Comparison of ENCODE assay signal across 28 mouse cellular contexts in genomic region chr3:22304145-22304544, GRCm38 (mm10).
DNase-seq lines count a peak whose midpoint lies in the region; ATAC-seq lines count a peak whose summit lies in the region.
"Had no signal": no experiment of that assay in that cellular context is flagged by ENCODE, and none has a peak within 500 bp of the region (broad histone marks: within the 10 kb centered on the region; RNA-seq: fewer than 3 reads in every experiment).

No protein-coding gene starts in this region.

- ATAC-seq in hindbrain, embryonic 16.5 days: 0 out of 2 replicates have a peak, but pooled peaks have one; percentile 35
- no peak for ATAC-seq in hindbrain, embryonic 13.5 days (ENCODE audit: low FRiP score)
- ATAC-seq in midbrain, embryonic 16.5 days: peak; percentile 38; the same call in 1 of the 2 replicates
- ATAC-seq: forebrain, embryonic 13.5 days; lung, postnatal 0 days had no signal

- no peak overlapping the region for H3K9ac ChIP-seq in hindbrain, embryonic 16.5 days (ENCODE audit: low read depth, low read length)
- no peak overlapping the region for H3K9ac ChIP-seq in hindbrain, embryonic 13.5 days
- no peak overlapping the region for H3K9ac ChIP-seq in midbrain, embryonic 16.5 days (ENCODE audit: low read depth, low read length)
- H3K9ac ChIP-seq: forebrain, embryonic 13.5 days; heart, embryonic 13.5 days; limb, embryonic 15.5 days; liver, embryonic 13.5 days; neural tube, embryonic 15.5 days had no signal

- WGBS in hindbrain, embryonic 16.5 days: 19% methylated on average over 1 of the region's 1 CpGs
- 19% methylated on average over 1 of the region's 1 CpGs for WGBS in hindbrain, embryonic 13.5 days
- 7% methylated on average over 1 of the region's 1 CpGs for WGBS in midbrain, embryonic 16.5 days
- 50% methylated on average over 1 of the region's 1 CpGs for WGBS in midbrain, embryonic 10.5 days

- H3K27me3 ChIP-seq in hindbrain, embryonic 16.5 days (replicated peaks; ENCODE audit: control insufficient read depth, insufficient read depth, low read length): no peaks in the 10 kb centered on the region
- no peaks in the 10 kb centered on the region for H3K27me3 ChIP-seq in hindbrain, embryonic 13.5 days
- no peaks in the 10 kb centered on the region for H3K27me3 ChIP-seq in midbrain, embryonic 16.5 days (ENCODE audit: control insufficient read depth, insufficient read depth, low read depth, low read length)
- no peaks in the 10 kb centered on the region for H3K27me3 ChIP-seq in midbrain, embryonic 10.5 days (ENCODE audit: low read depth, poor library complexity, severe bottlenecking)
- H3K27me3 ChIP-seq: CH12.LX; forebrain, embryonic 13.5 days; heart, embryonic 13.5 days; limb, embryonic 15.5 days; liver, embryonic 13.5 days; megakaryocyte, embryonic 14.5 days; neural tube, embryonic 15.5 days had no signal

- no peak overlapping the region for H3K4me2 ChIP-seq in hindbrain, embryonic 16.5 days (ENCODE audit: low read length)
- no peak overlapping the region for H3K4me2 ChIP-seq in hindbrain, embryonic 13.5 days
- no peak overlapping the region for H3K4me2 ChIP-seq in midbrain, embryonic 16.5 days (ENCODE audit: low read length)
- H3K4me2 ChIP-seq: forebrain, embryonic 13.5 days; heart, embryonic 13.5 days; limb, embryonic 15.5 days; liver, embryonic 13.5 days; neural tube, embryonic 15.5 days had no signal

- H3K36me3 ChIP-seq in hindbrain, embryonic 16.5 days (ENCODE audit: control insufficient read depth, insufficient read depth, low read length): no peaks in the 10 kb centered on the region
- no peaks in the 10 kb centered on the region for H3K36me3 ChIP-seq in hindbrain, embryonic 13.5 days
- no peaks in the 10 kb centered on the region for H3K36me3 ChIP-seq in midbrain, embryonic 16.5 days (ENCODE audit: control insufficient read depth, insufficient read depth, low read length)
- no peaks in the 10 kb centered on the region for H3K36me3 ChIP-seq in midbrain, embryonic 10.5 days
- H3K36me3 ChIP-seq: heart, embryonic 13.5 days; hindbrain, embryonic 10.5 days; limb, embryonic 10.5 days; limb, embryonic 15.5 days; liver, embryonic 13.5 days; neural tube, embryonic 15.5 days had no signal

- H3K9me3 ChIP-seq in hindbrain, embryonic 16.5 days (ENCODE audit: control insufficient read depth, low read length): no peaks in the 10 kb centered on the region
- H3K9me3 ChIP-seq in hindbrain, embryonic 13.5 days: no peaks in the 10 kb centered on the region
- no peaks in the 10 kb centered on the region for H3K9me3 ChIP-seq in midbrain, embryonic 16.5 days (replicated peaks; ENCODE audit: control insufficient read depth, low read length, poor library complexity, severe bottlenecking)
- H3K9me3 ChIP-seq in midbrain, embryonic 10.5 days (replicated peaks): no peaks in the 10 kb centered on the region
- H3K9me3 ChIP-seq: forebrain, embryonic 13.5 days; heart, embryonic 13.5 days; hindbrain, embryonic 10.5 days; limb, embryonic 10.5 days; limb, embryonic 15.5 days; liver, embryonic 13.5 days; megakaryocyte, embryonic 14.5 days; neural tube, embryonic 15.5 days had no signal

- peaks cover 3% of the 10 kb centered on the region; the same call in 1 of the 2 replicates for H3K4me1 ChIP-seq in hindbrain, embryonic 16.5 days (ENCODE audit: control insufficient read depth, insufficient read depth, low read depth, low read length)
- no peaks in the 10 kb centered on the region; the same call in 1 of the 2 replicates for H3K4me1 ChIP-seq in hindbrain, embryonic 13.5 days (replicated peaks)
- H3K4me1 ChIP-seq in midbrain, embryonic 16.5 days (ENCODE audit: control insufficient read depth, insufficient read depth, low read length): peaks cover 9% of the 10 kb centered on the region
- H3K4me1 ChIP-seq in midbrain, embryonic 10.5 days: peaks cover 7% of the 10 kb centered on the region
- H3K4me1 ChIP-seq: heart, embryonic 13.5 days; limb, embryonic 10.5 days; limb, embryonic 15.5 days; liver, embryonic 13.5 days; megakaryocyte, embryonic 14.5 days had no signal

- DNase-seq in embryo, embryonic 10.5 days (ENCODE audit: low spot score): peak; percentile 29
- no peak for DNase-seq in embryo, embryonic 10 days (ENCODE audit: low spot score)
- DNase-seq in midbrain, embryonic 10.5 days (ENCODE audit: low spot score): no peak
- DNase-seq in adrenal gland, adult 8-10 months: no peak
- DNase-seq: adrenal gland, postnatal 14 days; cerebellum, adult 2 months; heart, postnatal 10 days; kidney, adult 2 months; kidney, postnatal 4 days; layer of hippocampus, postnatal 36 days; liver, embryonic 13.5 days; lung, adult 18-20 months; lung, postnatal 4 days; right cerebral cortex, adult 18-20 months; spleen, adult 18-20 months; thymus, postnatal 14 days had no signal

- H3K4me3 ChIP-seq in hindbrain, embryonic 16.5 days (ENCODE audit: low read length): no peak overlapping the region
- no peak overlapping the region for H3K4me3 ChIP-seq in hindbrain, embryonic 13.5 days
- H3K4me3 ChIP-seq in midbrain, embryonic 16.5 days (ENCODE audit: low read depth, low read length): no peak overlapping the region
- H3K4me3 ChIP-seq in midbrain, embryonic 10.5 days: no peak overlapping the region
- H3K4me3 ChIP-seq: forebrain, embryonic 13.5 days; heart, embryonic 13.5 days; hindbrain, embryonic 10.5 days; limb, embryonic 10.5 days; limb, embryonic 15.5 days; liver, embryonic 13.5 days; megakaryocyte, embryonic 14.5 days; neural tube, embryonic 15.5 days had no signal

- H3K27ac ChIP-seq in hindbrain, embryonic 16.5 days (ENCODE audit: low read depth, low read length): no peak overlapping the region
- H3K27ac ChIP-seq in hindbrain, embryonic 13.5 days: no peak overlapping the region
- H3K27ac ChIP-seq in midbrain, embryonic 16.5 days (ENCODE audit: low read length): peak overlapping the region; percentile 6
- H3K27ac ChIP-seq in midbrain, embryonic 10.5 days (replicated peaks): no peak overlapping the region
- H3K27ac ChIP-seq: forebrain, embryonic 13.5 days; heart, embryonic 13.5 days; hindbrain, embryonic 10.5 days; limb, embryonic 10.5 days; limb, embryonic 15.5 days; liver, embryonic 13.5 days; neural tube, embryonic 15.5 days had no signal
